Mouse (Mus musculus) lung, postnatal 0 days (tissue): ENCODE results near the gene Ccdc136.
"Not testable (repeated sequence)": the region's sequence is repeated elsewhere in the genome, so short reads cannot be mapped to it uniquely, and the experiment has no call there.

ENCODE experiments used
- CTCF ChIP-seq: IDR thresholded peaks from 2 replicates; pipeline ENCODE4 v1.5.1; 2016; ENCODE audit warnings: antibody characterized with exemption, mild to moderate bottlenecking
- EP300 ChIP-seq: IDR thresholded peaks from 2 replicates; pipeline ENCODE4 v1.6.1; 2016; ENCODE audit warnings: antibody characterized with exemption, mild to moderate bottlenecking, control low read depth

DNA sequence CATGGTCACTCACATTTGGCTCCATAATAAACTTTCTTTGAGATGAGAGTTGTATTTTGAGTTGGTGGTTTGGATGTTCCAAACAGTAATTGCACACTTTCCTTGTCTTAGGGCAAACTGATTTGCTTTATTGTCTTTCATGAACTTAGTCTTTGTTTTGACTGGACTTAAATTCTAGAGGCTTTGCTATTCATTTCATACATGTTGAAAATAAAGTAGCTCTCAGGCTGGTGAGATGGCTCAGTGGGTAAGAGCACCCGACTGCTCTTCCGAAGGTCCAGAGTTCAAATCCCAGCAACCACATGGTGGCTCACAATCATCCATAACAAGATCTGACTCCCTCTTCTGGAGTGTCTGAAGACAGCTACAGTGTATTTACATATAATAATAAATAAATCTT lies 49.6 kb upstream of the Ccdc136 start:
- not testable (repeated sequence) for TF ChIP-seq CTCF, EP300
